In genomic region chr6:113469432-113469831, GRCm38 (mm10) we compare ENCODE assay signal across 8 mouse cellular contexts. TPM values are rescaled to one million over a fixed set of nuclear protein-coding genes. Genes with fewer than 3 reads are reported as not detected.
A peak's percentile ranks its signal among the peaks of the same experiment; 100 is the strongest.
DNase-seq lines count a peak whose midpoint lies in the region; ATAC-seq and TF ChIP-seq lines count a peak whose summit lies in the region.

No protein-coding gene starts in this region.

- H3K4me1 ChIP-seq in hindbrain, postnatal 0 days (ENCODE audit: insufficient read depth, low read length), result peaks cover 9% of the 10 kb centered on the region; the same call in 1 of the 2 replicates

- H3K9ac ChIP-seq in hindbrain, postnatal 0 days (replicated peaks; ENCODE audit: low read length), result peak overlapping the region; percentile 18; the same call in 1 of the 2 replicates

- H3K27ac ChIP-seq in hindbrain, postnatal 0 days, result 0 out of 2 replicates have a peak overlapping the region, but pooled peaks have one; percentile 22

- intact Hi-C loops in left cerebral cortex, postnatal 25 days (cut with DNase I), result loop anchor here (1.0 kb wide), 1 partner anchor 27 kb away; the partner anchor contains the start of gene Jagn1

- H3K36me3 ChIP-seq in hindbrain, postnatal 0 days (ENCODE audit: insufficient read depth, low read length), result no peaks in the 10 kb centered on the region

- H3K9me3 ChIP-seq in hindbrain, postnatal 0 days (ENCODE audit: low read length), result no peaks in the 10 kb centered on the region

- H3K4me2 ChIP-seq in hindbrain, postnatal 0 days (ENCODE audit: low read depth, low read length), result peak overlapping the region; percentile 55

- peak; percentile 78 for TF ChIP-seq CTCF in hindbrain, postnatal 0 days (IDR thresholded peaks at IDR 0.05; ENCODE audit: low read depth)

- peak overlapping the region; percentile 25 for H3K4me3 ChIP-seq in hindbrain, postnatal 0 days (ENCODE audit: low read length)

- DNase-seq in adrenal gland, adult 18-20 months (ENCODE audit: low spot score in 2 of 2), result peak; percentile 75 to 82
- DNase-seq in cerebellum, postnatal 4 days (ENCODE audit: low spot score in 2 of 2), result peak; percentile 70 to 82
- DNase-seq in gastrocnemius, adult 8-10 months (ENCODE audit: low spot score in 2 of 2), result peak; percentile 58 to 70
- DNase-seq in hindbrain, postnatal 0 days (ENCODE audit: low spot score), result peak; percentile 84
- DNase-seq in left cerebral cortex, postnatal 25 days (ENCODE audit: low spot score in 2 of 2), result peak; percentile 63 to 76
- peak; percentile 75 to 84 for DNase-seq in right cerebral cortex, postnatal 10 days (ENCODE audit: low spot score in 2 of 2)
- peak; percentile 74 to 84 for DNase-seq in urinary bladder, postnatal 4 days (ENCODE audit: low spot score in 2 of 2)

- peak; percentile 80 for ATAC-seq in hindbrain, postnatal 0 days
- peak; percentile 67 for ATAC-seq in megakaryocyte progenitor cell, adult 5-6 weeks (replicated peaks; ENCODE audit: poor library complexity)

- 2% methylated on average over 31 of the region's 31 CpGs for WGBS in hindbrain, postnatal 0 days

- no peaks in the 10 kb centered on the region; the same call in 1 of the 2 replicates for H3K27me3 ChIP-seq in hindbrain, postnatal 0 days (ENCODE audit: insufficient read depth, low read length)

RNA-seq across cellular contexts. Expression of gene Il17rc, which starts 1.8 kb away (rescaled TPM):
- total RNA-seq in adrenal gland, adult 18-20 months (2021), result 10 to 100 TPM; 19.9 to 26.9 TPM
- 1 to 10 TPM; 3.9 to 7.5 (median 4.7) TPM for total RNA-seq in gastrocnemius, adult 8-10 months (2022)
- total RNA-seq in hindbrain, postnatal 0 days (2014; rRNA removed), result 7.3 and 9.0 TPM in 2 replicates
- 5.2 and 7.0 TPM in 2 replicates for polyA plus RNA-seq in hindbrain, postnatal 0 days (2015; fragmentation: Nextera tagmentation; extraction: Ambion mirVana)
- 1 to 10 TPM; 4.6 to 5.7 TPM for total RNA-seq in left cerebral cortex, postnatal 25 days (2021)
- not detected in 2 replicates for total RNA-seq in megakaryocyte progenitor cell, adult 5-6 weeks (2015)
- not detected in 2 replicates for total RNA-seq in megakaryocyte progenitor cell, adult 5-6 weeks (2017)

RNA-seq across cellular contexts. Expression of gene Il17re, which starts 11.1 kb away (rescaled TPM):
- total RNA-seq in adrenal gland, adult 18-20 months (2021), result 1 to 10 TPM in 1 of 2 experiments, under 1 TPM in 1; 0.83 to 2.6 TPM
- under 1 TPM; 0.12 to 0.44 (median 0.28) TPM for total RNA-seq in gastrocnemius, adult 8-10 months (2022)
- 0.10 TPM in 1 of 2 replicates, not detected in the other for total RNA-seq in hindbrain, postnatal 0 days (2014; rRNA removed)
- 0.48 and 0.75 TPM in 2 replicates for polyA plus RNA-seq in hindbrain, postnatal 0 days (2015; fragmentation: Nextera tagmentation; extraction: Ambion mirVana)
- total RNA-seq in left cerebral cortex, postnatal 25 days (2021), result under 1 TPM; 0.34 to 0.66 TPM
- 0.44 and 1.2 TPM in 2 replicates for total RNA-seq in megakaryocyte progenitor cell, adult 5-6 weeks (2015)
- 0.21 and 0.34 TPM in 2 replicates for total RNA-seq in megakaryocyte progenitor cell, adult 5-6 weeks (2017)

RNA-seq across cellular contexts. Expression of gene Creld1, which starts 13.7 kb away (rescaled TPM):
- total RNA-seq in adrenal gland, adult 18-20 months (2021), result 10 to 100 TPM; 53.7 to 55.8 TPM
- total RNA-seq in gastrocnemius, adult 8-10 months (2022), result 10 to 100 TPM; 46.7 to 56.2 (median 49.2) TPM
- 41.6 and 51.1 TPM in 2 replicates for total RNA-seq in hindbrain, postnatal 0 days (2014; rRNA removed)
- 60.2 and 65.0 TPM in 2 replicates for polyA plus RNA-seq in hindbrain, postnatal 0 days (2015; fragmentation: Nextera tagmentation; extraction: Ambion mirVana)
- 100 to 1,000 TPM; 114 to 121 TPM for total RNA-seq in left cerebral cortex, postnatal 25 days (2021)
- 5.9 and 6.1 TPM in 2 replicates for total RNA-seq in megakaryocyte progenitor cell, adult 5-6 weeks (2015)
- total RNA-seq in megakaryocyte progenitor cell, adult 5-6 weeks (2017), result 4.7 and 6.6 TPM in 2 replicates

RNA-seq across cellular contexts. Expression of gene Jagn1, which starts 27.1 kb away (rescaled TPM):
- total RNA-seq in adrenal gland, adult 18-20 months (2021), result 10 to 100 TPM; 47.2 to 49.7 TPM
- 10 to 100 TPM; 27.4 to 30.4 (median 29.1) TPM for total RNA-seq in gastrocnemius, adult 8-10 months (2022)
- 48.6 and 57.9 TPM in 2 replicates for total RNA-seq in hindbrain, postnatal 0 days (2014; rRNA removed)
- polyA plus RNA-seq in hindbrain, postnatal 0 days (2015; fragmentation: Nextera tagmentation; extraction: Ambion mirVana), result 80.2 and 82.3 TPM in 2 replicates
- 10 to 100 TPM; 40.9 to 47.4 TPM for total RNA-seq in left cerebral cortex, postnatal 25 days (2021)
- total RNA-seq in megakaryocyte progenitor cell, adult 5-6 weeks (2015), result 76.3 and 85.0 TPM in 2 replicates
- 21.7 and 28.0 TPM in 2 replicates for total RNA-seq in megakaryocyte progenitor cell, adult 5-6 weeks (2017)

RNA-seq across cellular contexts. Expression of gene Prrt3, which starts 32.3 kb away (rescaled TPM):
- total RNA-seq in adrenal gland, adult 18-20 months (2021), result under 1 TPM in 1 of 2 experiments, not detected in 1; 0.32 TPM
- not detected for total RNA-seq in gastrocnemius, adult 8-10 months (2022)
- 40.4 and 41.7 TPM in 2 replicates for total RNA-seq in hindbrain, postnatal 0 days (2014; rRNA removed)
- polyA plus RNA-seq in hindbrain, postnatal 0 days (2015; fragmentation: Nextera tagmentation; extraction: Ambion mirVana), result 15.7 and 15.8 TPM in 2 replicates
- total RNA-seq in left cerebral cortex, postnatal 25 days (2021), result 10 to 100 TPM; 56.2 to 57.0 TPM
- total RNA-seq in megakaryocyte progenitor cell, adult 5-6 weeks (2015), result not detected in 2 replicates
- total RNA-seq in megakaryocyte progenitor cell, adult 5-6 weeks (2017), result not detected in 2 replicates

Comparison
In these comparisons a context has a peak if more than half of its experiments do, and no peak if none do; other contexts are left out.
1. Peak in every context shown above with its lines: DNase-seq, ATAC-seq, H3K4me3 ChIP-seq and H3K27ac ChIP-seq.